Mouse (Mus musculus) gastrocnemius, adult 8-10 months (tissue): Measurements from ENCODE around the gene Pigu. TPM values are rescaled to one million over a fixed set of nuclear protein-coding genes. Genes with fewer than 3 reads are reported as not detected.

ENCODE experiments used
- DNase-seq, 2 experiments: peaks; one replicate each; pipeline ENCODE4 v3.0.0; 2022; ENCODE audit warnings: low spot score in 2 of 2
- total RNA-seq, 4 experiments: library from RNA; stranded (reverse); gene quantifications; 2 replicates each; pipeline ENCODE4 v1.2.4; 2022

Gene Pigu
- total RNA-seq, 4 experiments from 2014 or later: 19.4 to 26.7 (median 21.5) TPM

DNA sequence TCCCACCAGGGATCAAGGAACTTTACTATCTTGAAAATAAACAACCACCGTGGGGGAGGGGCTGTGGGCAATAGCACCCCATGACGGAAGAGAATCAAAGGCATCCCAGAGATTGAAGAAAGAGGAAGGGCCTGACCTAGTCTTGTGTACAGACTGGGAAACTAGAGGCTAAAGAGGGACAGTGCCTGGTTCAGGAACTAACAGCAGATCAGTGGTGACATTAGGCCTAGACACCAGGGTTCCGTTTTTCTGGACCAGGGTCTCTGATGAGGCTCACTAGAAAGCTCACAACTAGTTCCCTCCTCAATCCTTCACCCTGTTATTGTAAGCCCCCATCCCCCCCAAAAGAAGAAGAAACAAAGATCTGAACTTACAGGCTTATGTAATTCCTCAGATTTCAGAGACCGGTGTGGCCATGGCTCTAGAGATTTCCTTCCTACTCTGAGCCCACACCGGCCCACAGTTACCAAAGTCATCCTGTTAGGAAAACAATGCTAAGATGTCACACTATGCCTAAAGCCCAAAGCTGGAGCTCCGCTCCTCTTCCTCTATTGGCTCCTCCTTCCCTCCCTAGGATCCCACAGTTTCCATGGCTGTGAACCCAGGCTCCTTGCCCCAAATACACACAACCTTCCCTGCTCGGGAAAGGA is 10.5 kb upstream of the Pigu start:
- DNase-seq: no peak

DNA sequence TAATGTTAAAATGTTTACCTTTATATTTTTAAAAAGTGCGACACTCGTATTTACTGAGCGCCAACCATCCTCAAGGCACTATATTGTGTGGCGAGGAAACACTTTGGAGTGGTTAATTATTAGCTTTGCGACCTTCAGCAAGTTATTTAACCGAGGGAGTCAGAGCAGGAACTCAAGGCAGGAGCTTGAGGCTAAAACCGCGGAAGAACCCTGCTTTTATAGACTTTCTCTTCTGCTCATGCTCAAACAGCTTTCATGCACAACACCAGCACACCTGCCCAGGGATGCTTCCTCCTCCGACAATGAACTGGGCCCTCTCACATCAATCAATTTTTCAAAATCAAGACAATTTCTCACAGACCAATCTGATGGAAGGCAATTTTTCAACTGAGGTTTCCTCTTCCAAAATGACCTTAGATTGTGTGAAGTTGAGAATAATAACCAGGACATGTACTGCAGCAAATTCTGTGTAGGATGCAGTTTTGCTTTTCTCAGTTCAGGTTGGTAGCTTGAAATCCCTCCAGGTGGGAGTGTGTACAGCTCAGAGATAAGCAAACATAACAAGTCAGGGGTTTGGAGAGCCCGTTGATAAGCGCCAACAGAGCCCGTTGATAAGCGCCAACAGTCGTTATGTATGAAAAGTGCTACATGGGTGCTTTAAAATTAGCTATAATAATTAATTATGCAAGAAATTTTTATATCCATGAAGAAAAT is 613 bp upstream of the Pigu start:
- no peak for DNase-seq

DNA sequence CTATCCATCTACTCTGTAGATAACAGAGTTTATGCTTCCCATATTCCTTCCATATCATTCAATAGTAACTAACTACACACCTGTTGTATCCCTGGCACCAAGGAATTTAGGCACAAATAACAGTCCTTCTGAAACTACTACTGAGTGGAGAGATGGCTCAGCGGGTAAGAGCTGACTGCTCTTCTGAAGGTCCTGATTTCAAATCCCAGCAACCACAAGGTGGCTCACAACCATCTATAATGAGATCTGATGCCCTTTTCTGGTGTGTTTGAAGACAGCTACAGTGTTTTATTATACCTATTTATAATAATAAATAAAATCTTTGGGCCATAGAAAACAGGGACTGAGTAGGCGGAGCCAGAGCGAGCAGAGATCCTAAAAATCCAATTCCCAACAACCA is 2.8 kb downstream of the Pigu start:
- DNase-seq: no peak

DNA sequence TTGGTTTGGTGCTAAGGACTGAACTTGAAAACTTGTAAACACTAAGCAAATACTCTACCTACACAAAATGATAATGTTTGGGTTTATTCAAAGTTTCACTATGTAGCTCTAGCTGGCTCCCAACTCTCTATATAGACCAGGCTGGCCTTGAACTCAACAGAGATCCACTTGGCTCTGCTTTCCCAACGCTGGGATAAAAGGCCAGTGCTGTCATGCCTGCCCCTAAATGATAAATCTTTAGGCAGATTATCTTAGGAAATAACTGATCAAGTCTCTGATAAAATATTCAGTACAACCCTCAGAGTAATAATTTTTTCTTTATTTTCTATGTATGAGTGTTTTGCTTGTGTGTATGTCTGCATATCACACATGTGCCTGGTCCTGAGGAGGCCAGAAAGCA is 10.6 kb downstream of the Pigu start:
- no peak for DNase-seq

DNA sequence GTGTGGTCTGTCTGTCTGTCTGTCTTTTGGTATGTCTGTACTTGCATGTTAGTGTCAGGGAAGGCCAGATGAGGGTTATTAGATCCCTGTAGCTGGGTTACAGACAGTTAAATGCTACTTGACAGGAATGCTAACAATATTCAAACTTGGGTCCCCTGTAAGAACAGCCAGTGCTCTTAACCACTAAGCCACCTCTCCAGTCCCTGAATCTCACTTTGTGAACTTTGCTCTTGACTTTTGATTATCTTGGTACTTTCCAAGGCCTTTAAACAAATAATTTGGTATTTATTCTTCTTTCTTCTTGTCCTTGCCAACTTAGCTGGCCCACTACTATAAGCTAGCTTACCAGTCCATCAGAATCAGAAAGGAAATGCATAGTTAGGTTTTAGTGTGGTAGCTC is 17.1 kb downstream of the Pigu start:
- no peak for DNase-seq

DNA sequence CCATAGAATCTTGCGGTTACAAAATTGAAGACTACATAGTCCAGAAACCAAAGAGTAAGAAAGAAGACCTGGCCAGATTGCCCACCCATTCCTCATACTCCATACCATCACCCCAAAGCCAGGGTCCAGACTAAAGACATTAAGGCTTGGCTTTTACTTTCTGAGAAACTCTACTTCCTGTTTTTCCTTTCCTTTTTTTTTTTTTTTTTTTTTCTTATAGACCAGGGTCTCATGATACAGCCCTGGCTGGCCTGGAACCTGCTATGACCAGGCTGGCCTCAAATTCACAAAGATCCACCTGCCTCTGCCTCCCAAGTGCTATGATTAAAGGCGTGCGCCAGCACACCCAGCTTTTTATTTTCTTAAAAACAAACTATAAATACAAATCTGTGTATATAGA is 21.0 kb downstream of the Pigu start:
- DNase-seq: no peak

DNA sequence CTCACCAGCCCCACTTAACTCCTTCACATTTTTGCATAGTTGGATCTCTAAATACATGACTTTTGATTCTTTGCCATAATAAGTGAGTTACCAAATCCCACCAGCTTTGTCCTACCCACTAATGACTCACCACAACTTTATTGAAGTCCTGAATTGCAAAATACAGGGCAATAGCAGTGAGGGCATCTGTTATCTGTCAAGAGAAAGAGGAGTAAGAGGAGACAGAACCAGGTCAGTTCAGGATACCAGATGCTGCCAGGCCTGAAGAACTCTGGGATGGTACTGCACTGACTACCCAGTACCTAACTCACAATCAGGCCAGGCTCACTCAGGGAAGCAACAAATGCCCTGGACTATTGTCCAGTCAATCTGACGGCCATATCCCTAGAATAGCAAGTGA is 22.0 kb downstream of the Pigu start:
- no peak for DNase-seq

DNA sequence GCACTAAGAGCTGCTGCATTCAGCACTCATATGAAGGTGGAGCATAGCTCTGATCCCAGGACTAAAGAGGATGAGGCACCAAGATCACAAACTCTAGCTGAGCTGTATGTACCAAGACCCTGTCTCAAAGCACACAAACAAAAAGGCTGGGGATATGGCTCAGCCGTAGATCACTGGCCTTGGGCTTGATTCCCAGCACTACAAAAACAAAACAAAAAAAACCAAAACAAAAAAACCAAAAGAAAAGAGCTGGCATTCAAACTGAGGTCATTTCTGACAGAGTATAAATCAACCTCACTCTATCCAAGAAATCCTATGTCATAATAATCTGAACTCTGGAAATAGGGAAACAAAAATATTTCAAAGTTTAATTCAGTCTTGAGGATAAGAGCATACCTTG is 23.8 kb downstream of the Pigu start:
- DNase-seq: no peak

DNA sequence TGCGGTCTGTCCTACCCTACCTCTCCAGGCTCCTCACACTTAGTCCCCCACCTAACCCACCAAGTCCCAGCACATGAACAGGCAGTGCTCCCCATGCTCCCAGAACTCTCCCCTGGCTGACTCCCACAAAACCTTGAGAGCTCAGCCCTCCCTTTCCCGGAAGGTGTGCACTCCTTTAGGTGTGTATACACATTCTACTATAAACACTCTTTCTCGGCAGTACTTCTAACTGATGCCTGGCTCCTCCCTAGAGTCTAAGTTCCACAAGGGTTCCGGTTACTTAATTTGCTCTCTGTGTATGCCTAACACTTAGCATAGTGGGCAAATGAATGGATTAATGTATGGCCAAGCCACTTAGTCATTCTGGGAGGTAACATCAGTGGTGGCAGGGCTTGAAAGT is 25.9 kb downstream of the Pigu start:
- DNase-seq: no peak

DNA sequence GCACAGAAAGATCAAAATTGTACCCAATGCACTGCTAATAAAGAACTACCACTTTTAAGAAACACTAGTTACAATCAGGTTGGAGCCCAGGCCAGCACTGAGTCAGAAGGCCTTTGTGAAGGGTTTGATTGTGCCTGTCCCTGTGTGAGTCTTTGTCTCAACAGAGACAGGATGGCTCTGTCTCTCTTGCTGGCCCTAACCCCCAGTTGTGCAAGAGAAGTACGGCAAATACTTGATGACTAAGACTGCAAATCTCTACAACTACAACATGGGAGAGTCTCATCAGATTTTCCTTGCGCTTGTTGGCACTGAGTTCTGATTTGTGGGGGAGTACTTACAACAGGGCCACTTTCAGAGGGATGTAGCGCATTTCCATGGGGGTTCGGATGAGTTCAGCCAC is 26.4 kb downstream of the Pigu start:
- no peak for DNase-seq

DNA sequence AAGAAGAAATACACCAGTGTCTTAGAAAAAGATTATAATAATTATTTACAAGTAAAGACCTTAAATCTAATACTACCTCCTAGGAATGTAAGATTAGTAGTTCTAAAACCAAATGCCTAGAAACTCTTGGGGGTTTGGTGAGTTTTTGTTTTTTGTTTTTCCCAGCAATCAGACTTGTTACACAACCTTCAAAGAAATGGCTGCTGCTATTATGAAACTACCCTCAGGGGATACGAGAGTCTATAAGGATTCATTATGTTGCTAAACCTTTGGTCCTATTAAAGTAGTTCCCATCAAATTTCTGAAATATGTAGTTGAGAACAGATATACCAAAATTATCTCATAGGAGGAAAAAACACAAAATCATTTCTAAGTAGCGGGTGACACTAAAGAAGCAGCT is 27.5 kb downstream of the Pigu start:
- DNase-seq: no peak

DNA sequence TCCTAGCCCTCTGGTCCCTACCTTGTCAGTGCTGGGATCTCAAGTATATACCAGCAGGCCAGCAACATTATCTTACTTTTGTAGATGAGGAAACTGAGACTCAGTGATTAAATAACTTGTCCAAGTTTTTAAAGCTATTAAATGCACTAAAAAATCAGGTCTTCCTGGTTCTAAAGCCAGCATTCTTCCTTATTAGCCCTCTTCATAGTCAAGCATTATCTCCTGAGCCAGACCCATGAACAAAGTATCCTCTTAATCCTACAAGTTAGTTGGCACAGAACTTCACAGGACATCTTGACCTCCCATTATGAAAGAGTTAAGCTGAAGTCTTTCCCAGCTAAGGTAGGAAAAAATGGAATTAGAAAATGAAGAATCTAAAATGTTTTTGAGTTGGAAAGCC is 28.3 kb downstream of the Pigu start:
- DNase-seq: no peak

DNA sequence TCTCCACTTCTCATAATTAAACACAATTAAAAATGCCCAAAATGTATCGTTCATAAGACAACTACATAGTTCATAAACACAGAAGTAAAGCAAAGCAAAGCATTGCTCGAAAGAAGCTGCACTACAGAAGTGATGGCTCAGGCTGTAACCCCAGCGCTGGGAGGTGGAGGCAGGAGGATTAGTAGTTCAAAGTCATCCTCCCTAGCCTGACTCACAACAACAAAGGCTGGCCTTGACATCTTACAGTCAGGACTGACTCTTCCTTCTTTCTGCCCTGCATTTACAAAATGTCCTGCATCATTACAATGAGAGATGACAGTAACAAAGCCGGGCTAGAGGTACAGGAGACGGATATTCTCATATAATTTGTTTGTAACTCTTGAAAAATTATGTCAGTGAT is 29.3 kb downstream of the Pigu start:
- DNase-seq: no peak

DNA sequence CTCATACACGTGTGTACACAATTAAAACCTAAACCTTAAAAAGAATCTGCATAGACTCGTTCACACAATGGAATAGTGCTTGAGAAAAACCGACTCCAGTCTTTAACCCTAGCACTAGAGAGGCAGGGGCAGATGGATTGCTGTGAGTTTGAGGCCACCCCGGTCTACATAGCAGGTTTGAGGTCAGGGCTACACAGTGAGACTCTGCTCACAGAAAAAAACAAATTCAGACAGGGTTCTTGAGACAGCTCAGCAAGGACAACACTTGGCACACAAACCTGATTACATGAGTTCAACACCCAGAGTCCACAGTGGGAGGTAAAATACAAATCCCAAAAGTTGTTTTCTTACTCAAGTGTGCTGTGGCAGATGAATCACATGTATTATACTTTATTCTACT is 31.2 kb downstream of the Pigu start:
- DNase-seq: no peak

DNA sequence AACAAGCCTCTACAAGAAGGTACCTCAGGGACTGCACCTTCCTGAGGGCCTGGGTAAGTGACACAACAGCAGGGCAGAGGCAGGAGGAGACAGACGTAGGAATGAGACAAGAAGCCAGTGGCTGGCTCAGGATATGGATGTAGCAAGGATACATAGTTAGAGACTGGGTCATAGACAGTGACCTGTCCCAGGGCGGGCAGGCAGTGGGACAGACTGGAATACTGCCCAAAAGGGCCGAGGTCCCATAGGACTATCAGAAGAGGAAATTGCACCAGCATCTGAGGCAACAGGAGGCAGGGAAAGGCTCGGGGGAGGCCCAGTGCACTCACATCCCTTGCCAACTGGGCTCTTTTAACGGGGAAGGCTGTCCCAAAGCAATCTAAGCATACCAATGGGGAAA is 36.6 kb downstream of the Pigu start:
- DNase-seq: peak; percentile 15 to 31

DNA sequence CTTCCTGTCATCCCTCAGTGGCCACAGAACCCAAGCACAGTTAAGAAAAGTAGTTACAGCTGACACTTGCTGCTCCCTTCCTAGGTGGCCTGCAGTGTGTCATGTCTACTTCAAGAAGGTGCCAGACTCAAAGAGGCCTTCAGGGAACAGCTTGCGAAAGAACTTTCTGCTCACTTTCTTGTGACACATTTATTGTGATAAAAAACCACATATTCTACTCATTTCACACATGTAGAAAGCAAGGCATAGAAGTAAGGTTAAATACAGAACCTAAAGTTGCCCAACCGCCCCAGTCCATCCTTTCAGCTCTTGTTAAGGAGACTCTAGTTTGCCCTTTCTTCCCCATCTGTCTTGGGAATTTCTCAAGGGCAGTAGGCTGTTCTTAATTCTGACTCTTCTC is 38.6 kb downstream of the Pigu start:
- DNase-seq: no peak

DNA sequence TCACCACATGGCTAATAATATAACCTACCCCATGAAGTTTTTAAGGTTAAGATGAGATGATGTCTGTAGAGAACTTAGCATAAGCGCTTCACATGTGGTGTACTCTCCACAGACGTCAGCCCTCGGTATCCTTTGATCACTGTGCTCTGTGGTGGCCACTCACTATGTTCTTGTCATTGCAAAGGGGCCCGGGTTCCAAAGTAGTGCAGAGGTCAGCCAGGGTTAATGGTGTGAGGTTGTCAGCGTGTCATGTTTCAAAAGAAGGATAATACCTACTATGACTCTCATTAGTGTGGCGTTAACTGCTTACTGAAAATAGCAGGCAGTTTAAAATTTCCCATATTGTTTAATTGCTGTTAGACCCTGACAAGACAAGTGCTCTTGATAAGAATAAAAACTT is 43.6 kb downstream of the Pigu start:
- no peak for DNase-seq

DNA sequence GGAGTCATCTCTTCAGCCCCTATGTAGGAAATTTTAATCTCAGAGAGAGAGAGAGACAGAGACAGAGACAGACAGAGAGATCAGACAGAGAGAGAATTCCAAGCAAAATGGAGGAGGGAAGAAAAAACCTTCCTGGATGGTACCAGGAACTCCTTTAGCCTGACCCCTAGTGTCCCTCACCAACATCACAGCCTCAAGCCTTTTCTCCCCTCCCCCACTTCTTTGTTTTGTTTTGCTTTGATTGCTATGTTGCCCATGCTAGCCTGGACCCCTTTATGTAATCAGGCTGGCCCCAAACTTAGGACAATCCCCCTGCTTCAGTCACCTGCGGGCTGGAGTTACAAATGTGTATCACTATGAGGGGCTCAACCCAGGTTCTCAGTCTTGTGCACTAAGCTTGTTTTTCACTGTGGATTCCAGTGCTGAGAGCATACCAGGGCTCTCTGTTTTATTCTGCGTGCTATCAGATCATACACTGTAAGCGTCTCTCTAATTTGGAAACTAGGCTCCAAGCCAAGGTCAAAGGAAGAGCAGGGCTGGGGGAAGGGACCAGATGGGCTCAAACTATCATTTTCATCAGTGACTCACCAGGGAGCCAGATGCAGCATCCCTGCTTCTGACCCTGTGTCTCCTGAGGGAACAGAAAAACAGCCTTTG is 48.2 kb downstream of the Pigu start:
- DNase-seq: peak; percentile 49 to 51

DNA sequence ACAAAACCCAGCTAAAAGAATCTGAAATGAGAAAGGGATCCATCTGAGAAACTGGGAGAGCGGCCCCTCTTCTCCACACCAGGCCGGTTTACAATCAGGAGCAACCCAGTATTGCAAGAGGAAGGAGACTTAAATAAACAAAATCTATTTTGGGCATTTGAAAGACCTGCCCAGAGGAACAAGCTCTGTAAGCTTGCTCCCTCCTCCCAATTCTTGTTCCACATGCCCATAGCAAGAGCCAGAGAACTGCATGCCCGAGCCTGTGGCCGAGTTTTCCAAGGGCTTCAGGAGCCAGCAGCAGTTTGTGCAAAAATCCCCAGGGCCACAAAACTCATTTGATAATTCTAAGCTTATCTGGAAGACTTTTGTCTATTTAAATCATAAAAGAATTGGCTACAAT is 57.7 kb downstream of the Pigu start:
- peak in 1 of 2 experiments; percentile 25 for DNase-seq

DNA sequence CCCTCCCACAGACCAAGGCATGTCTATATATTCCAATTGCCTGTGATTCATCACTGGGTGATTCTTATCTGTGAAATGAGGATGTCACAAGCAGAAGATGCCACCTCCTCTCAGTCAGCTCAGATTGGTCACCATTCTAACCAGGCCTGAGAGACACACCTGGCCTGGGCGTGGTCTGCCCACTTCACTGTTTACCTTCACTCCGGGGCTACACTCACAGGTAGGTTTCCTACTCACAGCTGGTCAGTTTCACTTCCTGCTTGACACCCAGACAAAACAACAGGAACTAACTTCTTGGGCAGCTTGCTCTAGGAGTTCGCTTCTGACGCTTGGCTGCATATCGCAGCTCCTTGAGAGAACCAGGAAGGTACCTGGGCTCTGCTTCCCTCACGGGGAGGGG is 61.8 kb downstream of the Pigu start:
- DNase-seq: no peak

DNA sequence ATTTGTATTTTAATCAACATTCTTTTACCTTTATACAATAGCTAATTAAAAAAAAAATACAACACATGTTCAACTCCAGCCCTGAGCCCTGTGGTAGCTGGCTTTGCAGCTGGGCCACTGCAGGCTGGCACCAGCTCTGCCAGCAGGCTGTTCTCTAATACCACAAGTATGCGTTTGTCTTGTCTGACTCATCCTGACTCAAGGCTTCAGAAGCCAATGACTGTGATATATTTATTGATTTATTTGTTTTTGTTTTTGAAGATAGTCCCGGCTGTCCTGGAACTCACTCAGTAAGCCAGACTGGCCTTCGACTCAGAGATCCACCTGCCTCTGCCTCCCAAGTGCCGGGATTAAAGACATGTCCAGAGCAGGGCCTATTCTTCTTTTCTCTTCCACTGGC is 63.3 kb downstream of the Pigu start:
- DNase-seq: no peak

DNA sequence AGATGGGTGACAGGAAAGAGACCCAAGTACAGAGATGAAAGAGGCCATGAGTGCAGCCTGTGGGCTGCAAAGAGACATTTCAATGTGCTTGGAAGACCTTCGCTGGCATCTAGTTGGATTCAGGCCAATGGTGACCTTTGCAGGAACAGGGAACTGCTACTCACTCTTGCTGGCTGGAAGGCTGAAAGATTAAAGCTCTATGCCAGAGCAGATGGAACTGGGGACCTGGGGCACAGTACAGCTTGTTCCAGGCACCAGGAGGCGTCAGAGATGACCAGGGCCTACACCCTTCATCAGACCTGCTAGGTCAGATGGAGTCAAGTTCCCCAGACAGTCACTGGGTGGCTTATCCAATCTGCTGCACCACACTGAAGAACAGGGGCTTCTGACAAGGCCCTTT is 63.8 kb downstream of the Pigu start:
- peak; percentile 48 to 63 for DNase-seq

DNA sequence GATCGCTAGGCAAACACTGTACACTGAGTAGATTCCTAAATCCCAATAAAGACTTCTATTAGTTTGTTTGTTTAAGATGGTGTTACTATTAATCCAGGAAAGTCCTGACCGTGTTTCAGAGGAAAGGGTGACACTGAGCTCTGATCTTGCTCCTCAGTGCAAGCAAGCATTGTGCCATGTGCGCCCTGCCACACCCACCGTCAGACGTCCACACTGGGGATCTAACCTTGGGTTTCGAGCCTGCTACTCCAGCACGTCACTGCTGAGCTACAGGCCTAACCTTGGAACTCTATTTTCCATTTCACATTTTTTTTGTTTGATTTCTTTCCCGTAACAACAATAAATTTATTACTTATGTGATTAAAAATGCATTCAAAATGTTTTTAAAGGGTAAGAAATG is 67.2 kb downstream of the Pigu start:
- no peak for DNase-seq
